Mouse (Mus musculus) right cerebral cortex, postnatal 36 days (tissue): ENCODE measurements at regions not wholly inside any gene's neighbourhood (a gene's known extent, or its start where the extent isn't known, plus 50 kb on each side); places are given as distances from the start of the nearest gene placed in this dataset.
A peak's percentile ranks its signal among the peaks of the same experiment; 100 is the strongest.

ENCODE experiments used
- DNase-seq, 2 experiments: peaks; one replicate each; pipeline ENCODE4 v3.0.0; 2022; ENCODE audit warnings: low spot score in 2 of 2, mixed read lengths in 1 of 2

- peak; percentile 54 to 57 for DNase-seq
These were observed 452.7 kb downstream of the Rps24 start for GRCm38 (mm10) chr14:24939476-24940200.

- no peak for DNase-seq
These were observed 458.8 kb downstream of the Rps24 start for GRCm38 (mm10) chr14:24945716-24946115.

GRCm38 (mm10) chr14:24947084-24947483 is 460.2 kb downstream of the Rps24 start:
- no peak for DNase-seq

- DNase-seq: no peak
These were observed 469.0 kb downstream of the Rps24 start for GRCm38 (mm10) chr14:24955891-24956410.

- DNase-seq: no peak
These were observed 469.7 kb downstream of the Rps24 start for GRCm38 (mm10) chr14:24956528-24957210.

GRCm38 (mm10) chr14:24957392-24957791 is 470.5 kb downstream of the Rps24 start:
- DNase-seq: no peak

- DNase-seq: no peak
These were observed 471.9 kb downstream of the Rps24 start for GRCm38 (mm10) chr14:24958821-24959220.

- DNase-seq: no peak
These were observed 472.5 kb downstream of the Rps24 start for GRCm38 (mm10) chr14:24959401-24959800.

GRCm38 (mm10) chr14:24960082-24960482 is 473.2 kb downstream of the Rps24 start:
- DNase-seq: peak; percentile 25 to 36

GRCm38 (mm10) chr14:24960875-24961274 is 473.9 kb downstream of the Rps24 start:
- no peak for DNase-seq

- no peak for DNase-seq
These were observed 474.8 kb downstream of the Rps24 start for GRCm38 (mm10) chr14:24961721-24962120.

GRCm38 (mm10) chr14:24969584-24969983 is 482.7 kb downstream of the Rps24 start:
- DNase-seq: no peak

GRCm38 (mm10) chr14:24972357-24972756 is 485.4 kb downstream of the Rps24 start:
- DNase-seq: no peak

GRCm38 (mm10) chr14:24973039-24973438 is 485.9 kb upstream of the Zmiz1 start:
- no peak for DNase-seq

- no peak for DNase-seq
These were observed 485.4 kb upstream of the Zmiz1 start for GRCm38 (mm10) chr14:24973591-24973990.

GRCm38 (mm10) chr14:24982489-24982888 is 476.5 kb upstream of the Zmiz1 start:
- DNase-seq: no peak

- DNase-seq: no peak
These were observed 475.7 kb upstream of the Zmiz1 start for GRCm38 (mm10) chr14:24983279-24983678.

GRCm38 (mm10) chr14:24985806-24986359 is 473.1 kb upstream of the Zmiz1 start:
- DNase-seq: no peak

GRCm38 (mm10) chr14:24986404-24986803 is 472.6 kb upstream of the Zmiz1 start:
- peak in 1 of 2 experiments; percentile 42 for DNase-seq

GRCm38 (mm10) chr14:24993751-24994658 is 465.0 kb upstream of the Zmiz1 start:
- DNase-seq: peak in 1 of 2 experiments; percentile 48

GRCm38 (mm10) chr14:24995226-24995625 is 463.8 kb upstream of the Zmiz1 start:
- no peak for DNase-seq
